Mouse (Mus musculus) stomach, postnatal 0 days (tissue): ENCODE data around the gene Homer2.

Experiments used
- CTCF ChIP-seq: IDR thresholded peaks from 2 replicates; pipeline ENCODE4 v1.5.1; 2016; ENCODE audit warnings: antibody characterized with exemption, low read depth, mild to moderate bottlenecking, moderate library complexity
- EP300 ChIP-seq: optimal IDR thresholded peaks from 2 replicates; pipeline ENCODE3; 2016; ENCODE audit warnings: antibody characterized with exemption

DNA sequence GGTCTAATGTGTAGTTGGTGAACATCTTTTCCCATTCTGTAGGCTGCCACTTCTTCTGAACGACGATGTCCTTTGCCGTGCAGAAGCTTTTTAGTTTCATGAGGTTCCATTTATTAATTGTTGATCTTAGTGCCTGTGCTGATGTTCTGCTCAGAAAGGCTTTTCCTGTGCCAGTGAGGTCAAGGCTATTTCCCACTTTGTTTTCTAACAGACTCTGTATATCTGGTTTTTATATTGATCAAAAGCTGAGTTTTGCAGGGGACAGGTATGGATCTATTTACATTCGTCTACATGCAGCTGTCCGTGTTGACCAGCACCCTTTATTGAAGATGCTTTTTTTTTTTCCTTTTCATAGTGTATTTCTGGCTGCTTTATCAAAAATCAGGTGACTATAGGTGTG is 128.0 kb downstream of the Homer2 start:
- TF ChIP-seq CTCF: no peak
- TF ChIP-seq EP300: no peak
